Mouse (Mus musculus) liver, adult 2 months (tissue): ENCODE measurements around the gene Mthfd1l. TPM values are rescaled to one million over a fixed set of nuclear protein-coding genes. Genes with fewer than 3 reads are reported as not detected.
"Not testable (repeated sequence)": the region's sequence is repeated elsewhere in the genome, so short reads cannot be mapped to it uniquely, and the experiment has no call there.

Source experiments
- DNase-seq: peaks from one replicate; pipeline ENCODE4 v3.0.0-alpha.2; 2011; ENCODE audit warnings: low read depth, low spot score; ENCODE audit errors: extremely low read depth
- H3K27ac ChIP-seq: fragments of 200-500 bp; replicated peaks from 2 replicates; pipeline ENCODE4 v1.5.1; 2012; ENCODE audit warnings: low read depth, mild to moderate bottlenecking, control low read depth, inconsistent platforms, low read length; ENCODE audit not compliant: insufficient read depth
- H3K27me3 ChIP-seq: fragments of 200-500 bp; 2 replicates; pipeline ENCODE4 v1.6.1; 2012; ENCODE audit warnings: mild to moderate bottlenecking, moderate library complexity, low read length, inconsistent platforms; ENCODE audit not compliant: control insufficient read depth, insufficient read depth
- H3K36me3 ChIP-seq: fragments of 200-500 bp; 2 replicates; pipeline ENCODE4 v1.6.1; 2012; ENCODE audit warnings: low read length, inconsistent platforms; ENCODE audit not compliant: control insufficient read depth, insufficient read depth
- H3K4me1 ChIP-seq: fragments of 200-500 bp; 2 replicates; pipeline ENCODE4 v1.6.1; 2011; ENCODE audit warnings: low read length; ENCODE audit not compliant: control insufficient read depth, insufficient read depth
- H3K4me3 ChIP-seq: fragments of 200-500 bp; 2 replicates; pipeline ENCODE4 v1.5.1; 2011; ENCODE audit warnings: low read depth, mild to moderate bottlenecking, control low read depth, low read length, moderate library complexity; ENCODE audit not compliant: insufficient read depth
- H3K79me2 ChIP-seq: fragments of 200-500 bp; 2 replicates; pipeline ENCODE4 v1.6.1; 2012; ENCODE audit warnings: inconsistent platforms, mild to moderate bottlenecking, low read length, moderate library complexity; ENCODE audit not compliant: control insufficient read depth, insufficient read depth
- H3K9ac ChIP-seq: fragments of 200-500 bp; 2 replicates; pipeline ENCODE4 v1.6.1; 2012; ENCODE audit warnings: low read depth, mild to moderate bottlenecking, control low read depth, inconsistent platforms, low read length
- CTCF ChIP-seq: fragments of 200-500 bp; IDR thresholded peaks from 2 replicates; pipeline ENCODE4 v1.5.1; 2011; ENCODE audit warnings: low read depth, low read length, control low read depth
- POLR2A ChIP-seq: fragments of 200-500 bp; IDR thresholded peaks from 2 replicates; pipeline ENCODE4 v1.6.1; 2011; ENCODE audit warnings: low read length, control low read depth; ENCODE audit not compliant: insufficient read depth; ENCODE audit errors: extremely low read depth
- WGBS: fragments of 180-500 bp; shearing (Covaris S2); methylation state at CpG from one replicate; pipeline ENCODE4 v1.1.7; 2018; 5-methylcytosine and 5-hydroxymethylcytosine counted together
- polyA plus RNA-seq: library from polyadenylated mRNA; depleted of rRNA; stranded (reverse); fragments of >200 nt; gene quantifications from 2 replicates; pipeline ENCODE4 v1.2.3, GENCODE M21; 2012
- total RNA-seq: library from RNA; depleted of rRNA; stranded (reverse); fragments of >200 nt; gene quantifications from 2 replicates; pipeline ENCODE4 v1.2.3, GENCODE M21; 2014

The Mthfd1l gene
- total and polyA plus RNA-seq, 2 experiments: 0.31 to 1.0 TPM

GRCm38 (mm10) chr10:4121197-4121596 lies 148.3 kb downstream of the Mthfd1l start:
- TF ChIP-seq POLR2A (no peak), CTCF (no peak)
- Histone ChIP-seq H3K4me3 (no peak overlapping the region), H3K27ac (peak overlapping the region; percentile 7; the same call in 1 of the 2 replicates), H3K27me3 (no peaks in the 10 kb centered on the region), H3K79me2 (no peaks in the 10 kb centered on the region), H3K4me1 (no peaks in the 10 kb centered on the region), H3K36me3 (no peaks in the 10 kb centered on the region), H3K9ac (no peak overlapping the region)
- no peak for DNase-seq
- WGBS: 72% methylated on average over 1 of the region's 1 CpGs

- H3K27ac ChIP-seq, DNase-seq: not testable (repeated sequence)
- 58% methylated on average over 7 of the region's 7 CpGs for WGBS
These were observed 150.5 kb downstream of the Mthfd1l start for GRCm38 (mm10) chr10:4123280-4123945.

GRCm38 (mm10) chr10:4124148-4124547 lies 151.2 kb downstream of the Mthfd1l start:
- H3K36me3 ChIP-seq: no peaks in the 10 kb centered on the region
- TF ChIP-seq CTCF: no peak
- no peak for TF ChIP-seq POLR2A
- H3K27ac ChIP-seq: no peak overlapping the region
- H3K9ac ChIP-seq: no peak overlapping the region
- no peaks in the 10 kb centered on the region for H3K4me1 ChIP-seq
- DNase-seq: no peak
- 69% methylated on average over 1 of the region's 1 CpGs for WGBS
- H3K79me2 ChIP-seq: no peaks in the 10 kb centered on the region
- no peak overlapping the region for H3K4me3 ChIP-seq
- H3K27me3 ChIP-seq: no peaks in the 10 kb centered on the region

More at GRCm38 (mm10) chr10:4123280-4123945, 150.5 kb downstream of the Mthfd1l start:
- not testable (repeated sequence) for H3K27me3 ChIP-seq, H3K79me2 ChIP-seq, H3K9ac ChIP-seq, H3K4me3 ChIP-seq, H3K4me1 ChIP-seq, H3K36me3 ChIP-seq

GRCm38 (mm10) chr10:4125232-4125631 lies 152.3 kb downstream of the Mthfd1l start:
- H3K27me3 ChIP-seq: no peaks in the 10 kb centered on the region
- no peaks in the 10 kb centered on the region for H3K4me1 ChIP-seq
- WGBS: 77% methylated on average over 7 of the region's 7 CpGs
- H3K27ac ChIP-seq: no peak overlapping the region
- no peaks in the 10 kb centered on the region for H3K36me3 ChIP-seq
- H3K9ac ChIP-seq: no peak overlapping the region
- TF ChIP-seq POLR2A: no peak
- no peak for TF ChIP-seq CTCF
- no peak overlapping the region for H3K4me3 ChIP-seq
- DNase-seq: no peak
- no peaks in the 10 kb centered on the region for H3K79me2 ChIP-seq

- Histone ChIP-seq H3K4me1 (no peaks in the 10 kb centered on the region), H3K9ac (no peak overlapping the region), H3K36me3 (no peaks in the 10 kb centered on the region), H3K4me3 (no peak overlapping the region), H3K27ac (no peak overlapping the region), H3K79me2 (no peaks in the 10 kb centered on the region), H3K27me3 (no peaks in the 10 kb centered on the region)
- TF ChIP-seq POLR2A (no peak), CTCF (no peak)
- no peak for DNase-seq
- 86% methylated on average over 8 of the region's 8 CpGs for WGBS
These were observed 153.6 kb downstream of the Mthfd1l start for GRCm38 (mm10) chr10:4126335-4127012.

GRCm38 (mm10) chr10:4128411-4128810 lies 155.5 kb downstream of the Mthfd1l start:
- H3K27ac ChIP-seq: peak overlapping the region; percentile 11; the same call in 1 of the 2 replicates
- no peak overlapping the region for H3K9ac ChIP-seq
- H3K36me3 ChIP-seq: no peaks in the 10 kb centered on the region
- WGBS: 79% methylated on average over 10 of the region's 10 CpGs
- H3K79me2 ChIP-seq: no peaks in the 10 kb centered on the region
- no peak overlapping the region for H3K4me3 ChIP-seq
- H3K4me1 ChIP-seq: no peaks in the 10 kb centered on the region
- DNase-seq: no peak
- H3K27me3 ChIP-seq: no peaks in the 10 kb centered on the region
- no peak for TF ChIP-seq CTCF
- no peak for TF ChIP-seq POLR2A
